Mouse (Mus musculus) megakaryocyte, embryonic 14.5 days (primary cell): ENCODE measurements around the gene Fbxo6. TPM values are rescaled to one million over a fixed set of nuclear protein-coding genes. Genes with fewer than 3 reads are reported as not detected.
A peak's percentile ranks its signal among the peaks of the same experiment; 100 is the strongest.

Source experiments
- H3K27me3 ChIP-seq: replicated peaks from 2 replicates; pipeline ENCODE3; 2012; ENCODE audit warnings: inconsistent platforms
- H3K36me3 ChIP-seq: replicated peaks from 2 replicates; pipeline ENCODE3; 2012; ENCODE audit warnings: low read length, inconsistent platforms, mixed read lengths
- H3K4me1 ChIP-seq: 2 replicates; pipeline ENCODE4 v1.6.1; 2012; ENCODE audit warnings: inconsistent platforms
- H3K4me3 ChIP-seq: replicated peaks from 2 replicates; pipeline ENCODE3; 2012; ENCODE audit warnings: moderate library complexity, mild to moderate bottlenecking, inconsistent platforms
- H3K9me3 ChIP-seq: 2 replicates; pipeline ENCODE4 v1.6.1; 2012; ENCODE audit warnings: inconsistent platforms
- FLI1 ChIP-seq: IDR thresholded peaks from 2 replicates; pipeline ENCODE4 v1.6.1; 2012; ENCODE audit warnings: low read length, inconsistent platforms, mixed read lengths
- GATA1 ChIP-seq: IDR thresholded peaks from 3 replicates; pipeline ENCODE4 v1.6.1; 2012; ENCODE audit warnings: mixed read lengths, low read length, inconsistent platforms, borderline replicate concordance
- polyA plus RNA-seq: library from polyadenylated mRNA; stranded (reverse); fragments of >175 nt; gene quantifications from 2 replicates; pipeline ENCODE4 v1.2.3, GENCODE M21; 2012; ENCODE audit warnings: low replicate concordance; ENCODE audit not compliant: insufficient read depth

Fbxo6 gene
- polyA plus RNA-seq, 1 experiment = 110 TPM

DNA sequence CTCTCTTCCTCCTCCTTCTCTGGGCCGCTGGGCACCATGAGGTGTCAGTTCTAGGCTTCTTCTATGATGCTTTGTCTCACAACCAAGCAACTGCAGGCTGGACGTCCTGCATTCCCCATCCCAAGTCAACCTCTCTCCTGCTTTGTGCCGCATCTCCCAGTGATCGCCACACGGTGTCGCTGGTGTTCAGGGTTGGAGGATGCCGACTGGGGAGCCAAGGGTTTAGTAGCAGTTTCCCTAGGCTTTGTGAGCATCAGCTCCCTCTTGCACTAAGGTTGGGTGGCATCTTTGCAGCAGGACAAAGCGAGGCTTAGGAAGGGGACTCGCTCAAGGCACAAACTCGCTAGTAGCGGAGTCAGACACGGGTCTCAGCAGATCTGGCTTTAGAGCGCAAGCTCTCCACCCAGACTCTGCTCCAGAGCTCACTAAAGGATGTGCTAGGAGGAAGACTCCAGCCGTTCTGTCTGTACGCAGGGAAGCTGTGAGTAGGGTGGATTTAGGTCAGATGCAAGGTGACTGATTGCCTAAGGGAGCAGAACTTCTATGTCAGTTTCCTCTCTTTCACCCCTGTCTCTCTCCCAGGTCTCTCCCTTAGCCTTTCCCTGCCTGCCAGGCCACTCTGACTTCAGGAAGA, 37.1 kb downstream of the Fbxo6 start:
- TF ChIP-seq FLI1 = no peak
- no peak for TF ChIP-seq GATA1
- peaks cover 75% of the 10 kb centered on the region for H3K4me1 ChIP-seq
- peaks cover 10% of the 10 kb centered on the region for H3K9me3 ChIP-seq
- peaks cover 60% of the 10 kb centered on the region for H3K36me3 ChIP-seq
- H3K4me3 ChIP-seq = peak overlapping the region; percentile 90
- H3K27me3 ChIP-seq = peaks cover 3% of the 10 kb centered on the region

DNA sequence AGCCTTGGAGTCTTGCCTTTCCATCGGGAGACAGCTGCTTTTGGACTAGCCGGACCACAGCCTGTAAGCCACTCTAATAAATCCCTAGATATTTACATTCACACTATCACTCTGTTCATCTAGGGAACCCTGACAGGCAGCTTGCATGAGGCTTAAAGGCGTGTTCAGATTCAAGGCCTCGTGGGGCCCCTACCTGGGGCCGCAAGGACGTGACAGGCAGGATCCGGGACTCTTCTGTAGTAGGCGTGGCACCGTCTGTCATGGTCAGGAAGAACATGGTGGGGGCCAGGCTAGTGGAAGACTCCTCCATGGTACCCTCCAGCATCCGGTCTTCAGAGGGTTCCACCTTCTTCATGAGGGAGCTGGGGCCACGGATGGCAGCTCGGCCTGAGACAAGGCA, 39.4 kb downstream of the Fbxo6 start:
- Histone ChIP-seq H3K27me3 (no peaks in the 10 kb centered on the region), H3K4me3 (peak overlapping the region; percentile 1), H3K36me3 (peaks cover 66% of the 10 kb centered on the region), H3K9me3 (peaks cover 7% of the 10 kb centered on the region), H3K4me1 (peaks cover 85% of the 10 kb centered on the region)
- TF ChIP-seq GATA1 = no peak
- no peak for TF ChIP-seq FLI1

DNA sequence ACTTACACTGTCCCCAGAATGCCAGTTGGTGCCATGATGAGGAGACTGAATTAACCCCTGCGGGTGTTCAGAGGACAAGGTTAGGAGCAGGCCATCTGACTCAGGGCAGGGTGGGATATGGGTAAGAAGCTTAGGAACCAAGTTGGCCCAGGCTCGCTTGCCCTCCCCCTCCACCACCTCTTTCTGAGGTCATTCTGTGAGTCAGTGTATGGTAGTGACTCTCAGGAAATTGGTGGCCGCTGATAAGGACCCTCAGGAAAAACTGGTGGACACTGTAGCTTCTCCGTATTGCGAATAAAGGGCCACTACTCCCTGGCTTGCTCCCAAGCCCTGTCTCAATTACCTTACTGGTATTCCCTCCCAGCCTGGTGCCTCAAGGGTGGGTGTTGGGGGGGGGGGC, 42.7 kb downstream of the Fbxo6 start:
- TF ChIP-seq FLI1 (peak; percentile 46; the same call in 1 of the 2 replicates), GATA1 (peak; percentile 97)
- H3K27me3 ChIP-seq = no peaks in the 10 kb centered on the region
- H3K9me3 ChIP-seq = no peaks in the 10 kb centered on the region
- H3K36me3 ChIP-seq = peaks cover 90% of the 10 kb centered on the region
- peaks cover 100% of the 10 kb centered on the region for H3K4me1 ChIP-seq
- peak overlapping the region; percentile 84 for H3K4me3 ChIP-seq

DNA sequence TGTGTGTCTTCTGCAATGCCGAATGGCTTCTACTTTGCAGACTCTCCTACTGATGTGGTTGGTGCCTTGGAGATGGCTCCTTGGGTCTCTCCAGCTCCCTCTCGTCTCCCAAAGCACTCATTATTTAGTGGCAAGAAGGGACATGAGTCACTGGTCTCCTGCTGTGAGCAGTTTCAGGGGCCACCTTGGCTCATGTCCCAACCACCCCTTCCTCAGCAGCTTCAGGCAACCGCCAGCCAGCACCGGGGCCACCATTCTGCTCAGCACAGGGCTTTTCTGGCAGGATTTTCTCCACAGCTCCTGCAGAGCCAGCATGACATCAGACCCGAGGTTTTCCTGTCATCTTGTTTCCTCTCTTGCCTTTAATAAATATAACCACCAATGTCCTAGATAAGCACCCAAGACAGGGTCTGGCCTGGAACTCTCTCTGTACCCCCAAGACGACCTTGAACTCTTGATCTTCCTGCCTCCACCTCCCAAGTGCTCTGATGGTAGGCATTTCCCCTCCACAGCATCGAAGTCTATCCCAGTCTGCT, 43.3 kb downstream of the Fbxo6 start:
- H3K4me3 ChIP-seq = peak overlapping the region; percentile 84
- H3K27me3 ChIP-seq = no peaks in the 10 kb centered on the region

DNA sequence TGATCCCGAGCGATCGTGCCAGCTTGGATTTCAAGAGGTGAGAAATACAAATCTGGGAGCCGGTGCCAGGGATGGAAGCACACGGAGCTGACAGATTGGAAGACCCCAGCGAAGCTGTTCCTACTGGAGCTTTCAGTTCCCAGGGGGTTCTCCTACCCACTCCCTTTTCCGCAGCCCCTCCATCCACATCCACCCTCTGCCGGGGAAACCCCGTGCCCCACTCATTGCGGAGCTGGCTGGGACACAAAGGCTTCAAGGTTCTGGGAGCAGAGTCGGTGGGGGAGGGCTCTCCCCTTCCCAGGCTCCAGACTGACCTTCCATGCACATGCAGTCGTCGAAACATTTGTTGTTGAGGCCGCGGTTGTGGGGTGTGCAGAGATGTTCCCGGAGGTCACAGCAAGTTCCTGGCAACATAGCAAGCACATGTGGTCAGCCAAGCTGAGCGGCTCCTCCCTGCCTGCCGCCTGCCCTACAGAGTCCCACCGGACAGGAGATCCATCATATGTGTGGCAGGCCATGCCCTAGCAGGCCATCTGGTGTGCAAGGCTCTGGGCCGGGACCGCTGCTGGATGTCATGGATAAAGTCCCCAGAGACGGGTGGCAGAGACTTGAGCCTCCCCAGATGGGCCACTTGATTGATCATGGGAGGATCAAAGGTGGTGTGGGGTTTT, 44.2 kb downstream of the Fbxo6 start:
- peaks cover 98% of the 10 kb centered on the region for H3K4me1 ChIP-seq
- no peaks in the 10 kb centered on the region for H3K27me3 ChIP-seq
- H3K36me3 ChIP-seq = peaks cover 87% of the 10 kb centered on the region
- peak overlapping the region; percentile 84 for H3K4me3 ChIP-seq
- H3K9me3 ChIP-seq = no peaks in the 10 kb centered on the region
- no peak for TF ChIP-seq GATA1
- no peak for TF ChIP-seq FLI1

More for the DNA sequence above, 43.3 kb downstream of the Fbxo6 start:
- Histone ChIP-seq H3K9me3 (no peaks in the 10 kb centered on the region), H3K36me3 (peaks cover 90% of the 10 kb centered on the region), H3K4me1 (peaks cover 100% of the 10 kb centered on the region)
- TF ChIP-seq FLI1 = no peak
- 0 out of 3 replicates have a peak, but pooled peaks have one; percentile 31 for TF ChIP-seq GATA1

DNA sequence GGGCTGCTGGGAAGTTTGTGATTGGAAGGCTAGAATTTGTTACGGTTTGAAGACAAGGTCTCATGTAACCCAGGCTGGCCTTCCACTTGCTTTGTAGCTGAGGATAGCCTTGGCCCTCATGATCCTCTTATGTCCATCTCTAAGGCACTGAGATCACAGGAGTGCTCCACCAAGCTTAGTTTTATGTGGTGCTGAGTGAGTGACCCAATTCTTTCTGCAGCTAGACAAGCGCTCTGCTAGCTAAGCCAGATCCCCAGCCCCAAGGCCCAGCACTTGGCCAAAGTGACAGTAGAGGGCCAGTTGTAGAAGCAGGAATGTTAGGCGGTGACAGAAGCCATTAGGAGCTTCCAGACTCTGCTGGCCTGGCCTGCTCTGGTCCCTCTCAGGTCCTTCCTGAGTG, 47.8 kb downstream of the Fbxo6 start:
- H3K4me1 ChIP-seq = peaks cover 88% of the 10 kb centered on the region
- TF ChIP-seq FLI1 = no peak
- TF ChIP-seq GATA1 = no peak
- peaks cover 94% of the 10 kb centered on the region for H3K36me3 ChIP-seq
- no peaks in the 10 kb centered on the region for H3K9me3 ChIP-seq
- peaks cover 2% of the 10 kb centered on the region for H3K27me3 ChIP-seq
- no peak overlapping the region for H3K4me3 ChIP-seq

DNA sequence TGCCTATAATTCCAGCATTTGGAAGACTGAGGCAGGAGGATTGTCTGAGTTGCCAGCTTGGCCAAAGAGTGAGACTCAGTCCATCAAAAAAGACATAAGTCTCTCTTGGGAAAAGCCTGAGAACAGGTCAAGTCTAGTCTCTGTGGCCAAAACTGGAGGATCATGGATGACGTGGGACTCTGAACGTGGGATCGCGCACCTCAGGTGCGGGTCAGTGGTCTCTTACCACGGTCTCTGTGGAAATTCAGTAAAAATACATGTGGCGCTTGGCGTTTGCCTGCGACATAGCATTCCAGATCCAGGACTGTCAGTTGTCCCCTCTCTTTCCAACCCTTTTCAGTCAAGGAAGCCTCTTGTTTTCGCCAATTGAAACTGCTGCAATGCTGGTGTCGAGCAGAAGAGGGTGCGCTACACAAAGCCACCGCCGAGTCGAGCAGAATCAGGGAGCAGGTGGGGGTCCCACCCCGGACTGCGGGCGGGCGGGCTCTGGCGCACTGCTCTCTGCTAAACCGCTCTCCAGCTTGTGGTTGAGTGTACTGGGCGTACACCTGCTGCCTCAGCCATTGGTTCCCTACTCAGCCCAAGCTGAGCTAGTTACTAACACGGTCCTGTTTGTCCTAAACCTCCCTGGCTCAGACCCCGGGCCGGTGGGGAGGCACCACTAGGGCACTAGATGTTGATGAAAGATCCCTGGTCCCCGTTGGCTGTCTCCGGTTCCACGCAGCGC, 50.0 kb downstream of the Fbxo6 start:
- H3K9me3 ChIP-seq = no peaks in the 10 kb centered on the region
- TF ChIP-seq FLI1 (no peak), GATA1 (no peak)
- H3K27me3 ChIP-seq = peaks cover 2% of the 10 kb centered on the region
- H3K4me1 ChIP-seq = peaks cover 86% of the 10 kb centered on the region
- H3K36me3 ChIP-seq = peaks cover 75% of the 10 kb centered on the region
- H3K4me3 ChIP-seq = peak overlapping the region; percentile 51

DNA sequence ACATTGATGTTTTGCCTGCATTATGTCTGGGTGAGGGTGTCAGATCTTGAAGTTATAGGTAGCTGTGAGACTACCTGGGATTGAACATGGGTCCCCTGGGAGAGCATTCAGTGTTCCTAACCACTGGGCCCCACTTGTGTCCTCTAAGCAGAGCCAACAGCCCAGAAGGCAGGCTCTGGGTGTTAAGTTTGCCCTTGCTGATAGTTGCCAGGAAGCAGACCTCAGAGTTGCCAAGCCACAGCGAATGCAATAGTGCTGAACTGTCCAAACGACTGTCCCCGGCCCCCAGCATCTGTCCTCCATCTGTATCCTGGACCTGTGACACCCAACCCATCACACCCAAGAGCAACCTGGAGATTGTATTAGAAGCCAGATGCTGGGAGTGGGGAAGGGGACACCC, 53.3 kb downstream of the Fbxo6 start:
- peaks cover 4% of the 10 kb centered on the region for H3K27me3 ChIP-seq
- H3K4me1 ChIP-seq = peaks cover 69% of the 10 kb centered on the region
- H3K9me3 ChIP-seq = no peaks in the 10 kb centered on the region
- TF ChIP-seq FLI1 (no peak), GATA1 (no peak)
- peaks cover 43% of the 10 kb centered on the region for H3K36me3 ChIP-seq
- H3K4me3 ChIP-seq = no peak overlapping the region

DNA sequence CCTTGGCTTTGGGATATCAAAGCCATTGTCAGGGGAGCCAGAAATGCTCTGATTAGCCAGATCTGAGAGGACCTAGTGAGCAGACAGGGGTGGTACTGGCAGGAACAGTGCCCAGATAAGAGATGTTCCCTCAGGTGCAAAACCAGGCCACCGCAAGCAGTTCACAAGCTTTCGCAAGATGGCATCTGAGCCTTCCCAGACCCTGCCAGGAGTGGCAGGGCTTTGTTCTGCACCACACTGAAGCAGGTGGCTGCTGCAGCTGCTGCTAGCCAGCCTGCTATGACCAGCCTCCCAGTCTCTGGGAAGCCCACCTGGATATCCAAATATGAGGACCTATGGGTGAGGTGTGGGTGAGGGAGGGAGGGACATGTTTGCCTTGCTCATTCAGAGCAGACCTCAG, 54.0 kb downstream of the Fbxo6 start:
- Histone ChIP-seq H3K4me3 (no peak overlapping the region), H3K36me3 (peaks cover 38% of the 10 kb centered on the region), H3K4me1 (peaks cover 66% of the 10 kb centered on the region), H3K9me3 (no peaks in the 10 kb centered on the region), H3K27me3 (peaks cover 4% of the 10 kb centered on the region)
- no peak for TF ChIP-seq GATA1

Other genes starting within 250 kb of the Fbxo6 start
- 19.0 and 25.4 TPM in 2 replicates for gene Mfn2, start 247.4 kb downstream of the Fbxo6 start, polyA plus RNA-seq
- 11.8 and 14.9 TPM in 2 replicates for gene Plod1, start 215.4 kb downstream of the Fbxo6 start, polyA plus RNA-seq
- gene 2510039O18Rik, start 211.2 kb downstream of the Fbxo6 start, polyA plus RNA-seq = 87.3 and 131 TPM in 2 replicates
- gene Nppb, start 166.4 kb downstream of the Fbxo6 start, polyA plus RNA-seq = not detected in 2 replicates
- not detected in 2 replicates for gene Nppa, start 151.4 kb downstream of the Fbxo6 start, polyA plus RNA-seq
- gene Clcn6, start 113.3 kb downstream of the Fbxo6 start, polyA plus RNA-seq = 2.4 and 3.5 TPM in 2 replicates
- 3.5 and 7.0 TPM in 2 replicates for gene Mthfr, start 113.1 kb downstream of the Fbxo6 start, polyA plus RNA-seq
- gene Agtrap, start 64.1 kb downstream of the Fbxo6 start, polyA plus RNA-seq = 16.5 and 50.7 TPM in 2 replicates
- 26.0 and 35.6 TPM in 2 replicates for gene Mad2l2, start 21.8 kb downstream of the Fbxo6 start, polyA plus RNA-seq
- gene Draxin, start 21.4 kb downstream of the Fbxo6 start, polyA plus RNA-seq = 4.1 and 4.9 TPM in 2 replicates
- gene Fbxo44, start 8.3 kb upstream of the Fbxo6 start, polyA plus RNA-seq = 3.8 and 7.4 TPM in 2 replicates
- gene Fbxo2, start 8.5 kb upstream of the Fbxo6 start, polyA plus RNA-seq = 60.5 and 134 TPM in 2 replicates
- 1.0 and 1.9 TPM in 2 replicates for gene Disp3, start 135.8 kb upstream of the Fbxo6 start, polyA plus RNA-seq